Mouse (Mus musculus): ENCODE data around the gene Vamp8.
A peak's percentile ranks its signal among the peaks of the same experiment; 100 is the strongest.

Gene Vamp8

GRCm38 (mm10) chr6:72373184-72373583 is 17.3 kb downstream of the Vamp8 start:
- DNase-seq (ENCODE audit: extremely low spot score, low spot score) = no peak

- no peak for DNase-seq (ENCODE audit: extremely low spot score, low spot score)
Observed at GRCm38 (mm10) chr6:72371571-72371970, 18.9 kb downstream of the Vamp8 start.

GRCm38 (mm10) chr6:72371147-72371546 is 19.4 kb downstream of the Vamp8 start:
- no peak for DNase-seq (ENCODE audit: extremely low spot score, low spot score)

GRCm38 (mm10) chr6:72370091-72370490 is 20.4 kb downstream of the Vamp8 start:
- no peak for DNase-seq (ENCODE audit: extremely low spot score, low spot score)

- DNase-seq (ENCODE audit: extremely low spot score, low spot score) = no peak
Observed at GRCm38 (mm10) chr6:72369557-72369956, 20.9 kb downstream of the Vamp8 start.

GRCm38 (mm10) chr6:72367460-72367974 is 23.0 kb downstream of the Vamp8 start:
- no peak for DNase-seq (ENCODE audit: extremely low spot score, low spot score)

GRCm38 (mm10) chr6:72366844-72367443 is 23.6 kb downstream of the Vamp8 start, which contains the start of gene Rnf181:
Rnf181 (minus strand) TSS chr6:72366956.
- no peak for DNase-seq (ENCODE audit: extremely low spot score, low spot score)

- no peak for DNase-seq (ENCODE audit: extremely low spot score, low spot score)
Observed at GRCm38 (mm10) chr6:72366304-72366703, 24.2 kb downstream of the Vamp8 start.

- no peak for DNase-seq (ENCODE audit: extremely low spot score, low spot score)
Observed at GRCm38 (mm10) chr6:72364985-72365384, 25.5 kb downstream of the Vamp8 start.

- no peak for DNase-seq (ENCODE audit: extremely low spot score, low spot score)
Observed at GRCm38 (mm10) chr6:72364009-72364408, 26.5 kb downstream of the Vamp8 start.

- peak; percentile 88 for DNase-seq (ENCODE audit: extremely low spot score, low spot score)
Observed at GRCm38 (mm10) chr6:72362132-72363028, 28.1 kb downstream of the Vamp8 start.

- no peak for DNase-seq (ENCODE audit: extremely low spot score, low spot score)
Observed at GRCm38 (mm10) chr6:72361121-72361551, 29.4 kb downstream of the Vamp8 start.

GRCm38 (mm10) chr6:72360599-72360935 is 29.9 kb downstream of the Vamp8 start:
- DNase-seq (ENCODE audit: extremely low spot score, low spot score) = no peak

GRCm38 (mm10) chr6:72359891-72360598 is 30.5 kb downstream of the Vamp8 start:
- DNase-seq (ENCODE audit: extremely low spot score, low spot score) = no peak

- DNase-seq (ENCODE audit: extremely low spot score, low spot score) = no peak
Observed at GRCm38 (mm10) chr6:72359343-72359742, 31.2 kb downstream of the Vamp8 start.

GRCm38 (mm10) chr6:72358086-72358764 is 32.3 kb downstream of the Vamp8 start:
- DNase-seq (ENCODE audit: extremely low spot score, low spot score) = no peak

- DNase-seq (ENCODE audit: extremely low spot score, low spot score) = no peak
Observed at GRCm38 (mm10) chr6:72357164-72358079, 33.1 kb downstream of the Vamp8 start.

- no peak for DNase-seq (ENCODE audit: extremely low spot score, low spot score)
Observed at GRCm38 (mm10) chr6:72356001-72356532, 34.4 kb downstream of the Vamp8 start.

- peak; percentile 82 for DNase-seq (ENCODE audit: extremely low spot score, low spot score)
Observed at GRCm38 (mm10) chr6:72355066-72355911, 35.2 kb downstream of the Vamp8 start, which contains the start of gene Tmem150a. Tmem150a (plus strand) TSS chr6:72355447.
